Mouse (Mus musculus) hematopoietic stem cell, adult 5-6 weeks (primary cell): ENCODE results near the gene Gm1604a. TPM values are rescaled to one million over a fixed set of nuclear protein-coding genes. Genes with fewer than 3 reads are reported as not detected.
"Not testable (repeated sequence)": the region's sequence is repeated elsewhere in the genome, so short reads cannot be mapped to it uniquely, and the experiment has no call there.

ENCODE experiments used
- ATAC-seq, 2 experiments: fragments of 125-278 bp in 1 of 2; replicated peaks in 1 of 2; 2 replicates each; pipeline ENCODE4 v1.8.0; 2016 to 2017; ENCODE audit warnings: inconsistent platforms in 2 of 2, mild to moderate bottlenecking in 2 of 2, moderate number of reproducible peaks in 2 of 2, low read depth in 1 of 2, moderate TSS enrichment in 1 of 2; ENCODE audit not compliant: low FRiP score in 2 of 2, poor library complexity in 2 of 2, severe bottlenecking in 2 of 2, insufficient read depth in 1 of 2, low TSS enrichment in 1 of 2
- total RNA-seq: library from RNA; stranded (forward); fragments of 172-1452, 232-1000 nt; gene quantifications from 2 replicates; pipeline ENCODE4 v1.2.3, GENCODE M21; 2017

Gm1604a gene
- total RNA-seq, 1 experiment from 2014 or later: not detected

DNA sequence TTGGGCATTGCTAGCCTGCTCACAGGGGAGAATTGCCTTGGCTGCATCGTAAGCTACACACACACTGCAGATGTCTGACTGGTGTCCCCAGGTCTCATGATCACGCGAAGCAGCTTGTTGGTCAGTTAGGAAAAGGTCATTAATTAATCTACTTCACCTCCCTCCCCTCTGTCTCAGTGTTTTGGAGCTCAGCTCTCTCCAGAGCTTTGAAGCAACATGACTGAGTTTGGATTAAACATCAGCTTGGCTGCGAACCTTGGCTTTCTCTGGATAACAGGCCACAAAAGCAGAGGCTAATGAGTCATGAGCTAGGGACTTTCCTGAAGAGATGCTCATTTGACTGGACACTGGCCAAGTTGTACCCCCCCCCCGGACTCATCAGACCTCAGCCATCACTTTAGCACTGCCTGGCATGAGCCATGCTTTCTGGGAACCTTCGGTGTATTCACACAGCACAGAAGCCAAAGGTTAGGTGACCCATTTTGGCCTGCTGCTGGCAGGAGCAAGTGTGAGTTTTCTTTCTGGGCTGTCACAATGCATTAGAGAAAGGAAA, 5.3 kb downstream of the Gm1604a start:
- ATAC-seq: not testable (repeated sequence)

DNA sequence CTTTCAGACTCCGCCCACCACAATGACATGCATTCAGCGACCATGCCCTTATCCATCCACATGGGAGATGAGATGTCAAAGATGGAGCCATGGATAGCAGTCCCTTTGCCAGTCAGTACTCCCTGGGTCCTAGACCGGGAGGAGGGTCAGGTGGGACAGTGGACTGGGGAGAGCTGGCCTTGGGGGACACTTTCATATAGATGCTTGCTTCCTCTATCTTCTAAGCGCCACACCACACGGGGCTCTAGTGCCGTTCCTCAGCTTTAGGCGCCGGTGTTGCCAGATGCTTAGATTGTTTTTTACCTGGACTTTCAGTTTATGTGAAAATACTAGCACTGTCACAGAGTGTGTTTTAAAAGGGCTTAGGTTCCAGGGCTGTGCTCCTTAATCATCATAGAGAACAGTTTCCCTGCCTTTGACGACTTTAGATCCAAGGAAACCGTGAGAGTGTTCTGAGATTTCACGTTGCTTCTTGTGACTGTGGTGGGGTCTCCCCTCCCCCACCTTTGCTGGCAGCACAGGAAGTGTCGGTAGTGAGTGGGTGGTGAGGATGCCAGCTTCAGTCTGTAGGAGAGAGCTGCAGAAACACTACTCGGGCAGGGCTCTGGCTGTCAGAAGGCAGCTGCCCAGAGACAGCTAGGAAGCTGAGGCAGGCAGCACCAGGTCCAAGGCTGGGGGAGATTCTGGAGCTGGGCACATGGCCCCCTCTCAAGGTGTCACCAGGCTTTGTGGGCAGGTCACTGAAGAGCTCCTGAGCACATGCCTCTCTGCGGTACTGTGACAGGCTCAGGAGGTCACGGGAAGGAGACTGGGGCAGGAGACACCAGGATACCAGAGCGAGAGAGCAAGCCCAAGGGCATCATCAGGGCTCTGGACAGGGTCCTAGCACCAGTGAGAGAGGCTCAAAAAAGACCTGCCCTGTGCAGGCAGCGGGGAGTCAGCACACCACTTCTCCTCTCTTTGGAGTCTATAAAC, 8.1 kb downstream of the Gm1604a start:
- ATAC-seq: peak; percentile 57 to 65

DNA sequence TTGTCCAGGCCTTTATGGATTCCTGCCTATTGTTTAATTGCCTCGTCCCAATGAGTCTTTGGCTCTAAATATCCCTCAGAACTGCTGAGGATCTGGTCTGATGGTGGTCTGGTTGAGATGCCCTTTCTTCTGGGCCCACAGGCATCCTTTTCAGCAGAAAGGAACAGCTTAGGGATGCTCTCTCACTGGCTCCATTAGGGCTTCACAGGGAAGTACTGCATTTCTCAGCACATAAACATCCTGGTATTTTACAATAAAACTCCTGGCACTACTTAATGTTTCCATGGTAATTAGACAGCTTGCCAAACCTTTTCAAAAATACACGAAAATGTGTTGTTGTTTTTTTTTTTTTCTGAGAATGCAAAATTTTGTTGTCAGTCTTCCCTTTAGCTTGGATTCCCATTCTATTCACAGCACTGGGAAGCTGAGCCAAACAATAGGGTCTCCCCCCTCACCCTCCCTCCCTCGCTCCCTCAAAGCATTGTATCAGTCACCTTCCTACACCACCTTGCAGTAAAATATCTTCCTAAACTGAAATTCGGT, 43.7 kb downstream of the Gm1604a start:
- not testable (repeated sequence) for ATAC-seq

DNA sequence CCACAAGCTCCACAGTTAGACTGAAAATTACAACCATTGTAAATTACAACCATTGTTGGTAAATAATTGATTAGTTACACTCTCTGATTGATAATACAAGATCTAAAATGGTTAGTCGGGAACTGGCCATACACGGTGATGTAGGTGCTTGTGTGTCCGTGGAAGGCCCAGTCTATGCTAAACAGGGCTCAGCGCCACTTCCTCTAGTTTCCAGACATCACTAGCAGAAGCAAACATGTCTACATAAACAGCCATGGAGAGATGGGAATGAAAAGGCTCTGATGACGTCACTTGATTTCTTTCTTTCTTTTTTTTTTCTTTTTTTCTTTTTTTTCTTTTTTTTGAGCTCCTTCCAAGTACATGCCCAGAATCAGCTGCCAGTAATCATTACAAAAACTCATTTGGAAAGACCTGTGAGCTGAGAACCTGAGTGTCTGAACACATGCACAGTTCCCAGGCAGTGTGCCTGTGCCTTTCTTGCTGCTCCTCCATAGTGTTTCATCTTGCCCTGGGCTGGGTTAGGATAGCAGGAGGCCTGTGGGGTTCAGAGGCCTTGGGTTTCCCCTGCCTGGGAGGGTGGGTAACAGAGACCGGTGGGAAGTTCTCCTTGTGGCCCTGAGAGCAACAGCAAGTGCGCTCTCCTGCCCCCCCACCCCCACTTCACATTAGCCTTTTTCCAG, 44.3 kb downstream of the Gm1604a start:
- not testable (repeated sequence) for ATAC-seq

DNA sequence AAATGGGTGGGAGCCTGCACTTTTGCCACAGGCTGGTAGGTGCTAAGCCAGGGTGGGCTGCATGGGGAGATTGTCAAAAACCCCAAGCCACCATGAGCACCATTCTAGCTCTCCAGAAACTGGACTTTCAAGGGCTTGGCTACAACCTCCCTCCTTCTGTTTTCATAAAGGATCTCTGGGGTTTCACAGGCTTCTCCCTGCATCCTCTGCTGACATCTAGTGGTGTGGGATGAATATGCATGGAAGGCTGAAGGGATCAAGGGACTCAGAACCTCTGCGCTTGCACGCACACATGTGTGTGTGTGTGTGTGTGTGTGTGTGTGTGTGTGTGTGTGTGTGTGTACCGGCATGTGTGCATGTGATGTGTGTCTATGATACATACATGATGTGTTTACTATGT, 49.1 kb downstream of the Gm1604a start:
- ATAC-seq: peak; percentile 68 to 69

DNA sequence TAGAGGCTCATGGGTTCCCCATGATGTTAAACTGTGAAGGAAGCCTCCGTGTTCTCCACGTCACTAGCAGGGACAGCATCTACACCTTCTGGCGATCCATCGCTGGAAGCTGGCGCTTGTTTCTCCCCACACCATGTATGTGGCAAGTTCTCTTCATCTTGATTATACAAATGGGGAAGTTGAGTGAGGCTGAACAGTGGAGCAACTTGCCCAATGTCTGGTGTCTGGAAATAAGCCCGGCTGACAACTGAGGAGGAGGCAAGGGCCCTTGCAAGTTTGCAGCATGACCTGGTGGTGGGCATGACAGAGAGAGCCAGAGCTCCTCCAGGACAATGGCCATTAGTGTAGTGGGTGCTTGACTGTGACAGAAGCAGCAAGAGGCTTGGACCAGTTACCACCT, 50.2 kb downstream of the Gm1604a start:
- peak; percentile 73 to 75 for ATAC-seq

DNA sequence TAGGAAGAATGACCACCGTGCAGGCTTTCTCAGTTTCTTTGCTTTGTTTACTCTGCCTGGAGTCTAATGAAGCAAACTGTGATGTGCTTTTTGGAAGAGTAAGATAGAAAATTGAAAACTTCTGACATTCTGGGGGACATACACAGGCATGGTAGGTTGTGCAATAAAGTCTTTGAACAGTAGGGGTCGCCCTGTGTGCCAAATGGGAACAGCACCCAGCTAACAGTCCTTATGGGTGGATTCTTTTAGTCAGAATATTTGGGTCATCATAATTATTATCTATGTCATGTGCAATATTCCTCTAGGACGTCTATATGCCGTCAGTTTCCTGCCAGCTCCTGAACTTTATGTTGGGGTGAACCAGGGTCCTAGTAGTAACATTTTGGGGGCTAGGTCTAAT, 54.2 kb downstream of the Gm1604a start:
- peak in 1 of 2 experiments; percentile 50; a peak in 3 of 4 replicates for ATAC-seq

DNA sequence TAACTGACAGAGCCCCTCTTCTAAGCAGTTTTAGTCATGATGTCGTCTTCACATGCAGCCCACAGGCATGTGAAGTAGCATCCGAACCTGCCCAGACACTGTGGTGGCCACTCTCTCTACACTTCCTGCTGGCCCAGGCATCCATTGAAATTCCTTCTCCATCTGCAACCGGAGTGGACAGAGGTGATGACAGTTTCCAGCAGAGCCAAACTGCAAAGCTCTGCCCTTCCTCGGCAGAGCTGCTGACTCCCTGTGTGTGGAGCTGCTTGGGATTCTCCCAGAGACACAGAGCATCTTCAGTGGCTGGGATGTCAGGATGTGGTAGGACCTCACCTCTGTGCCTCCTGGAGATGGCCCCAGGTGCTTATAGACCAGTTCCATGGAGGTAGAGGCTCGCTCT, 59.2 kb downstream of the Gm1604a start:
- not testable (repeated sequence) for ATAC-seq

DNA sequence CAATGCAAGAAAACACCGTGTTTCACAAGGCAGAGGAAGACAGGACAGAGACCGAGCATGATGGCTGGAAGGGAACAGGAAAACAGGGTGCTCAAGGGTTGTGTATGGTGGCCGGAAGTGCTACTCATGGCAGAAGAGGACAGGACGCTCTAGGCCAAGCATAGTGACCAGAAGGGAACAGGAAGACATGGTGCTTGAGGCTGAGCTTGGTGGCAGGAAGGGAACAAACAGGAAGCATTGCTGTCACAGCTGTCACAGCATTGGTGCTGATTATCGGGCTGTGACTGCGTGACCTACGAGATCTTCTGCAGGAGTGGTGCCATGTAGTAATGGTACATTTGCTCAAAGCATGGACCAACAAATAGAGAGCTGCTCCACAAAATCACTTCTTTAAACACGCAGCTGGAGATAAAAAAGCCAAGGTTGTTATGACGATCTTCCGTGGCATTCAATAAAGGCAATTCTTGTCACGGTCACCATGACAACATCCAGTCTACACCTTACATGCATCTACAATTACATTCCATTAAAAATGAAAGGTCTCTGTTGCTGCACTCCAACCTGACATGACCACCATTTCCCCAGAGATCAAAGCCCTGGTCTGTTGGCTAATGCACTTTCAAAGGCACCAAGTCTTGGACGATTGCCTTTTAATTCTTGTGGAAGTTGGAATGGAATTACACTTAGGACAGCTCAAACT, 60.3 kb downstream of the Gm1604a start:
- ATAC-seq: peak; percentile 42 to 69

DNA sequence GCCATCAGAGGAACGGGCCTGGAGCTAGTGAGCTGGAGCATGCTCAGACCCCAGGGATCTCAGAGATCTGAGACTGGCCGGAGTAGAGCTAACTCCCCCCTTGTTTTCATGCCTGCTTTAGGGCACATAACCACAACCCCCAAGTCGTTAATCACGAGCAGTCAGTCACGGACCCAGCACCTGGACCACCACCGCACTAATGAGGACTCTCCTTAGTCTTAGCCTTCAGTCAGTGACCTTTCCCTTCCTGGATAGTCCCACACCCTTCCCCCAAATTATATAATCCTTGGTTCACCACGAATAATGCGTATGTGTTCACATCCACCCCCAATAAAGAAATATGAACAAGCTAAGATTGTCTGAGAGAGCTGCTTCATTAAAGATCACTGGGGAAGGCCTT, 61.5 kb downstream of the Gm1604a start:
- ATAC-seq: not testable (repeated sequence)

DNA sequence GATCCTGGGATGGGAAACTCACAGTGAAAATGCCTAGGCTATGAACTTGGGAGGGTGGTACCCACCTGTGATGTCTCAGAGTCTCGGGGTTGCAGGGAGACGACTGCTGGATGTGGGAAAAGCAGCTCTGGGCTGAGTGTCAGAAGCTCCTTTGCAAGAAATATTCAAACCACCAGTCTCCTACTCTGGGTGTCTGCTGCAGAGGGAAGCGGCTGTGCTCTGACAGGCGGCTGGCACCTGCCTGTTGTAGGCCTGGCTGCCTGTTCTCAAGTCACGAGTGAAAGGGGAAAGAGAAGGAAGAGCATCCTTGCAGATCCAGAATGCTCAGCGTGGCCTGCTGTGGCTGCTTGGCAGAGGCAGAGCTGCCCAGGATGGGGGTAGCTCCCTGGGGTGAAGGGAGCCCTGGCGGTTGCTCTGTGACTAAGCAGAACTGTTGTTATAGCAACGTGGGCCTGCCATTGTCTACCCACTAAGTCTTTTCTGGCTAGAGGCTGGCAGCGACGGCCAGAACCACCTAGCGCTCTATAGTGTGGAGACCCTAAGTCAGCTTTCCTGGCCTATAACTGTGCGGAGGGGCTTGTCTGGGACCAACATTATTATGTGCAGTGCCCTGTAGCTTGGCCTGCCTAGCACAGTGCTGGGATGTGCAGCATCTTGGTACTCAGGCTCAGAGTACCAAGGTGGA, 72.6 kb downstream of the Gm1604a start:
- ATAC-seq: peak; percentile 91 to 93

DNA sequence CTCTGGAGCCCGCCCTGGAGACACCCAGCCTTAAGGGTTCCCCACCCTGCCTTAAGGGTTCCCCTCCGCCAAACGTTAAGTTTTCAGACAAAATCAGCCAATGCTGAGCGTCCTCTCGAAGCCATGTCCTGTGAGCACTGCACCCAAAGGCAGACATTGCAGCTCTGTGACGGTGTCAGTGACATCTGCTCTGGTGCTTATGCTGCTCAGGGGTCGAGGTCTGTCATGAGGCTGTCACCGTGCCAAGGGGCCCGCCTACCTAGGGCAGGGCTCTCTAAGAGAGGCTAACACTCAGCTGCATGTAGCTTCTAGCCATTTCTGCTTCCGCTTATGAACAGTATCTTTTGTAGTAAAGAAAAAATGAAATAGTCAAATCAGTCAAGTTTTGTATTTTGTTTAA, 73.7 kb downstream of the Gm1604a start:
- ATAC-seq: not testable (repeated sequence)

DNA sequence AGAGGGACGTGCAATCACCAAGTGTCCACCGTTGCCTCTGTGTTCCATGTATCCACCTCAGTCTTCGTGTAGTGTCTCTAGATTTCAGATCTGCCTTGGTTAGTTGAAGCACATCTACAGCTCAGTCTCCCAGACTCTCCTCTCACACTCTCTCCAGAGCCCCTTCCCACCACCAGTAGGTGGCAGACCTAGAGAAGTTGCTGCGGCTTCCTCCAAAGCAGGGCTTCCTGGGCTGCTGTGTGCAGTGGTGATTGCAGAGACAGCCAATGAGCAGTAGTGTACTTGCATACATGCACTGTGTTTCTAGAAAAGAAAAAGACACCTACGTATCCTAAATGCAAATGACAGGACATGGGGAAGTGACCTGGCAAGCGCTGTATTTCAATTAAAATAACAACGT, 77.6 kb downstream of the Gm1604a start:
- ATAC-seq: peak; percentile 68 to 71

DNA sequence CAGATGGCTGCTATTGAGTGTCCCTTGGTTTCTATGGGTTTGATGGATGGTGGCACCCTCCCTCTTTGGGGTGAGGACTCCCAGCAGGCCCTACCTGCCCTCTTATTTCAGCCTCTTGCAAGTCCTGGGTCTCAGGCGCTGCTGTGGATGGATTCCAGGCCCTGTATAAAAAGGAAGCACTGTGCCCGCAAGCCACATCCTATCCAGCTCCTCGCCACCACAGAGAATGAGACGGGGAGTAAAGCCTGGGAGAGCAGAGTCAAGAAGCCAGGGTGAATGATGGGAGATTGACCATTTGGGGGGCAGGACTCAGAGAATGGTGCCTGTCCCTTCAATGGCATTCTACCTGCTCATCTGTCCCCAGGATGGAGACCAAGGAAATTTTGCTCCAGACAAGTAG, 86.3 kb downstream of the Gm1604a start:
- ATAC-seq: peak; percentile 86 to 91

DNA sequence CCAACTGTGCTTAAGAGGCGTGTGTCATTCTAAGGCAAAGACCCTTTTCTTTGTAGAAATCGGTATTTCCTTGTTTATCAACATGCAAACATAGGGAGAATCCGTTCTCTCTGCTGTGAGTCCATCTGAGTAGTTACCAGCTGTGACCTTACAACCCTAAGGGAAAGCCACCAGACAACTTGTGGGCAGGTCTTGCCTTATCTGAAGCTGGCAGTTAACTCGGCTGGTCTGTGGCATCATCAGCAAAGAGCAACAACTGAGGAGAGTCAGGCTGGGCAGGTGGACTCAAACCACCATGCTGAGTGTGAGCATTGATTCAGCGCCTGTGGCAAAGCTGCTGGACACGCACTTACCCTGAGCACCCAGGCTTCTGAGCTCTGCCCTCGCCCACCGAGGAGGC, 90.9 kb downstream of the Gm1604a start:
- ATAC-seq: not testable (repeated sequence)

DNA sequence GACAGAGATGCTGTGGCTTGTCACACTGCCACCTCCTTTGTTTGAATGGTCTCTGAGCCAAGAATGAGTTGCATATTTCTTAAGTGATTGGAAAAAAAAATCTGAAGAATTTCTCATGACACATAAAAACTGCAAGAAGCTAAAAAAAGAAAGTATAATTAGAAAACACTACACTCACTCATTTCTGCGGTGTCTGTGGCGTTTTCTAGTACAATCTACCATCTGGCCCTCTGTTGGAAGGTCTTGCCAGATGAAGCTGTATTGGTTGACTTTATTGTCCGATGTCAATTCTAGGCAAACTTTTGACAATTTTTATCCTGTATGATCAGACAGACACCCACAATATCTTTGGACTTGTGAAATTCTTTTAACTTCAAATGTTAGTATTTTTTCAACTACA, 95.5 kb downstream of the Gm1604a start:
- ATAC-seq: not testable (repeated sequence)

DNA sequence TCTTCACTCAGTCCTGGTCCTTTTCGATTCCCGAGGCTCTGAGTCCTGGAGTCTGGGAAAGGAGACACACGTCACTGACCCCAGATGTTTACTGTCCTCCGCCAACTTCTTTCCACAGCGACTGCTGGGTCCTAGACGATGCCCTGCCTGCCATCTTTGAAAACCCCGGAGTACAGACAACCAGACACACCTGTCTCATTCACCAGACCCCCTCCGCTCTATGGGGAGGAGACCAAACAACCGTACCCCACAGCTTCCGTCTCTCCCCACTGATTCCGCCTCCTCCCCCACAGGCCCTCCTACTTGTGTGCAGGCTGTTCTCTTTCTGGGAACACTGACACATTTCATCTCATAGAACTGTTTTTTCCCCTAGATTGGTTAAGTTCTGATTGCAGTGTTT, 97.2 kb downstream of the Gm1604a start:
- ATAC-seq: not testable (repeated sequence)
